Mouse (Mus musculus): Measurements from ENCODE around the gene Smarcad1. TPM values are rescaled to one million over a fixed set of nuclear protein-coding genes. Genes with fewer than 3 reads are reported as not detected.
"Not testable (repeated sequence)": the region's sequence is repeated elsewhere in the genome, so short reads cannot be mapped to it uniquely, and the experiment has no call there.

Gene Smarcad1
- polyA plus RNA-seq (2014; fragmentation: Nextera tagmentation; extraction: Ambion mirVana): 60.5 and 107 TPM in 2 replicates

GRCm38 (mm10) chr6:65042491-65043171 lies at the start of gene Smarcad1:
TSS of gene Smarcad1 (plus strand) at chr6:65042583.
- H3K4me2 ChIP-seq (replicated peaks; ENCODE audit: low read depth, low read length): peak within 1 kb of the TSS; percentile 88
- under 1% methylated on average over 78 of the region's 81 CpGs for WGBS
- peak within 1 kb of the TSS; percentile 94 for H3K27ac ChIP-seq (ENCODE audit: low read depth, low read length)
- peak within 1 kb of the TSS; percentile 97 for H3K9ac ChIP-seq (ENCODE audit: low read depth, low read length)
- peak; percentile 93 for ATAC-seq (ENCODE audit: low FRiP score, low TSS enrichment)
- H3K36me3 ChIP-seq (ENCODE audit: control insufficient read depth, insufficient read depth, low read length): peaks cover 34% of the 10 kb centered on the region
- H3K4me1 ChIP-seq (ENCODE audit: control insufficient read depth, insufficient read depth, low read length): peaks cover 5% of the 10 kb centered on the region; the same call in 1 of the 2 replicates
- peak within 1 kb of the TSS; percentile 81 for H3K4me3 ChIP-seq (ENCODE audit: low read length)
- no peaks in the 10 kb centered on the region for H3K9me3 ChIP-seq (ENCODE audit: control insufficient read depth, low read length)
- H3K27me3 ChIP-seq (ENCODE audit: control insufficient read depth, insufficient read depth, low read length): no peaks in the 10 kb centered on the region

GRCm38 (mm10) chr6:64996824-64997421 lies 45.5 kb upstream of the Smarcad1 start:
- no peaks in the 10 kb centered on the region for H3K27me3 ChIP-seq (ENCODE audit: control insufficient read depth, insufficient read depth, low read length)
- no peak overlapping the region for H3K27ac ChIP-seq (ENCODE audit: low read depth, low read length)
- WGBS: 40% methylated on average over 13 of the region's 13 CpGs
- H3K4me1 ChIP-seq (ENCODE audit: control insufficient read depth, insufficient read depth, low read length): no peaks in the 10 kb centered on the region
- no peaks in the 10 kb centered on the region for H3K9me3 ChIP-seq (ENCODE audit: control insufficient read depth, low read length)
- no peak overlapping the region for H3K4me2 ChIP-seq (replicated peaks; ENCODE audit: low read depth, low read length)
- H3K9ac ChIP-seq (ENCODE audit: low read depth, low read length): no peak overlapping the region
- H3K4me3 ChIP-seq (ENCODE audit: low read length): no peak overlapping the region
- peak; percentile 85 for ATAC-seq (ENCODE audit: low FRiP score, low TSS enrichment)
- no peaks in the 10 kb centered on the region for H3K36me3 ChIP-seq (ENCODE audit: control insufficient read depth, insufficient read depth, low read length)

- ATAC-seq (ENCODE audit: low FRiP score, low TSS enrichment): no peak
- no peak overlapping the region for H3K27ac ChIP-seq (ENCODE audit: low read depth, low read length)
- no peak overlapping the region for H3K4me2 ChIP-seq (replicated peaks; ENCODE audit: low read depth, low read length)
- no peak overlapping the region for H3K9ac ChIP-seq (ENCODE audit: low read depth, low read length)
- H3K4me1 ChIP-seq (ENCODE audit: control insufficient read depth, insufficient read depth, low read length): no peaks in the 10 kb centered on the region
- H3K4me3 ChIP-seq (ENCODE audit: low read length): no peak overlapping the region
- no peaks in the 10 kb centered on the region for H3K9me3 ChIP-seq (ENCODE audit: control insufficient read depth, low read length)
- no peaks in the 10 kb centered on the region for H3K36me3 ChIP-seq (ENCODE audit: control insufficient read depth, insufficient read depth, low read length)
- H3K27me3 ChIP-seq (ENCODE audit: control insufficient read depth, insufficient read depth, low read length): no peaks in the 10 kb centered on the region
- WGBS: 82% methylated on average over 2 of the region's 2 CpGs
Measured at GRCm38 (mm10) chr6:64997805-64998204, 44.6 kb upstream of the Smarcad1 start.

- not testable (repeated sequence) for H3K36me3 ChIP-seq (ENCODE audit: control insufficient read depth, insufficient read depth, low read length); H3K4me1 ChIP-seq (ENCODE audit: control insufficient read depth, insufficient read depth, low read length); ATAC-seq (ENCODE audit: low FRiP score, low TSS enrichment); H3K9me3 ChIP-seq (ENCODE audit: control insufficient read depth, low read length); H3K4me2 ChIP-seq (replicated peaks; ENCODE audit: low read depth, low read length); H3K27ac ChIP-seq (ENCODE audit: low read depth, low read length); H3K9ac ChIP-seq (ENCODE audit: low read depth, low read length); H3K27me3 ChIP-seq (ENCODE audit: control insufficient read depth, insufficient read depth, low read length); H3K4me3 ChIP-seq (ENCODE audit: low read length)
- WGBS: 79% methylated on average over 5 of the region's 5 CpGs
Measured at GRCm38 (mm10) chr6:65000757-65001156, 41.6 kb upstream of the Smarcad1 start.

- WGBS: 78% methylated on average over 3 of the region's 3 CpGs
- H3K4me1 ChIP-seq (ENCODE audit: control insufficient read depth, insufficient read depth, low read length): no peaks in the 10 kb centered on the region
- H3K4me2 ChIP-seq (replicated peaks; ENCODE audit: low read depth, low read length): no peak overlapping the region
- no peaks in the 10 kb centered on the region for H3K36me3 ChIP-seq (ENCODE audit: control insufficient read depth, insufficient read depth, low read length)
- no peak overlapping the region for H3K4me3 ChIP-seq (ENCODE audit: low read length)
- H3K27me3 ChIP-seq (ENCODE audit: control insufficient read depth, insufficient read depth, low read length): no peaks in the 10 kb centered on the region
- H3K9ac ChIP-seq (ENCODE audit: low read depth, low read length): no peak overlapping the region
- no peak for ATAC-seq (ENCODE audit: low FRiP score, low TSS enrichment)
- no peak overlapping the region for H3K27ac ChIP-seq (ENCODE audit: low read depth, low read length)
- no peaks in the 10 kb centered on the region for H3K9me3 ChIP-seq (ENCODE audit: control insufficient read depth, low read length)
Measured at GRCm38 (mm10) chr6:65002196-65002595, 40.2 kb upstream of the Smarcad1 start.

GRCm38 (mm10) chr6:65008836-65009235 lies 33.5 kb upstream of the Smarcad1 start:
- Histone ChIP-seq H3K36me3 (ENCODE audit: control insufficient read depth, insufficient read depth, low read length) (no peaks in the 10 kb centered on the region), H3K4me3 (ENCODE audit: low read length) (no peak overlapping the region), H3K9ac (ENCODE audit: low read depth, low read length) (no peak overlapping the region), H3K27ac (ENCODE audit: low read depth, low read length) (no peak overlapping the region), H3K4me1 (ENCODE audit: control insufficient read depth, insufficient read depth, low read length) (no peaks in the 10 kb centered on the region), H3K9me3 (ENCODE audit: control insufficient read depth, low read length) (no peaks in the 10 kb centered on the region), H3K4me2 (replicated peaks; ENCODE audit: low read depth, low read length) (no peak overlapping the region), H3K27me3 (ENCODE audit: control insufficient read depth, insufficient read depth, low read length) (no peaks in the 10 kb centered on the region)
- ATAC-seq (ENCODE audit: low FRiP score, low TSS enrichment): no peak
- WGBS: 4% methylated on average over 5 of the region's 5 CpGs

GRCm38 (mm10) chr6:65011444-65011990 lies 30.9 kb upstream of the Smarcad1 start:
- H3K9ac ChIP-seq (ENCODE audit: low read depth, low read length): no peak overlapping the region
- H3K4me2 ChIP-seq (replicated peaks; ENCODE audit: low read depth, low read length): no peak overlapping the region
- H3K4me1 ChIP-seq (ENCODE audit: control insufficient read depth, insufficient read depth, low read length): no peaks in the 10 kb centered on the region
- H3K27ac ChIP-seq (ENCODE audit: low read depth, low read length): no peak overlapping the region
- H3K4me3 ChIP-seq (ENCODE audit: low read length): no peak overlapping the region
- no peaks in the 10 kb centered on the region for H3K9me3 ChIP-seq (ENCODE audit: control insufficient read depth, low read length)
- no peak for ATAC-seq (ENCODE audit: low FRiP score, low TSS enrichment)
- 85% methylated on average over 5 of the region's 5 CpGs for WGBS
- no peaks in the 10 kb centered on the region for H3K27me3 ChIP-seq (ENCODE audit: control insufficient read depth, insufficient read depth, low read length)
- no peaks in the 10 kb centered on the region for H3K36me3 ChIP-seq (ENCODE audit: control insufficient read depth, insufficient read depth, low read length)

- WGBS: 95% methylated on average over 2 of the region's 2 CpGs
- no peak overlapping the region for H3K4me3 ChIP-seq (ENCODE audit: low read length)
- H3K27ac ChIP-seq (ENCODE audit: low read depth, low read length): no peak overlapping the region
- ATAC-seq (ENCODE audit: low FRiP score, low TSS enrichment): no peak
- H3K4me2 ChIP-seq (replicated peaks; ENCODE audit: low read depth, low read length): no peak overlapping the region
- H3K27me3 ChIP-seq (ENCODE audit: control insufficient read depth, insufficient read depth, low read length): no peaks in the 10 kb centered on the region
- no peaks in the 10 kb centered on the region for H3K9me3 ChIP-seq (ENCODE audit: control insufficient read depth, low read length)
- no peaks in the 10 kb centered on the region for H3K4me1 ChIP-seq (ENCODE audit: control insufficient read depth, insufficient read depth, low read length)
- H3K36me3 ChIP-seq (ENCODE audit: control insufficient read depth, insufficient read depth, low read length): no peaks in the 10 kb centered on the region
- no peak overlapping the region for H3K9ac ChIP-seq (ENCODE audit: low read depth, low read length)
Measured at GRCm38 (mm10) chr6:65012142-65012541, 30.2 kb upstream of the Smarcad1 start.

GRCm38 (mm10) chr6:65017566-65017965 lies 24.8 kb upstream of the Smarcad1 start:
- no peak for ATAC-seq (ENCODE audit: low FRiP score, low TSS enrichment)
- Histone ChIP-seq H3K4me3 (ENCODE audit: low read length) (no peak overlapping the region), H3K9ac (ENCODE audit: low read depth, low read length) (no peak overlapping the region), H3K9me3 (ENCODE audit: control insufficient read depth, low read length) (no peaks in the 10 kb centered on the region), H3K4me1 (ENCODE audit: control insufficient read depth, insufficient read depth, low read length) (no peaks in the 10 kb centered on the region), H3K4me2 (replicated peaks; ENCODE audit: low read depth, low read length) (no peak overlapping the region), H3K27ac (ENCODE audit: low read depth, low read length) (no peak overlapping the region), H3K36me3 (ENCODE audit: control insufficient read depth, insufficient read depth, low read length) (no peaks in the 10 kb centered on the region), H3K27me3 (ENCODE audit: control insufficient read depth, insufficient read depth, low read length) (no peaks in the 10 kb centered on the region)
- 95% methylated on average over 10 of the region's 10 CpGs for WGBS
